Mouse (Mus musculus) kidney, embryonic 16.5 days (tissue): Measurements from ENCODE around the gene Plpp4. TPM values are rescaled to one million over a fixed set of nuclear protein-coding genes. Genes with fewer than 3 reads are reported as not detected.

Experiments
- ATAC-seq: fragments of 200-750 bp; cut with Nextera tagmentation; 2 replicates; pipeline ENCODE4 v1.8.0; 2017; ENCODE audit warnings: moderate TSS enrichment; ENCODE audit not compliant: low FRiP score, low TSS enrichment
- H3K27ac ChIP-seq: fragments of 300-500 bp; sonication (generic); 2 replicates; pipeline ENCODE4 v1.5.1; 2014; ENCODE audit warnings: low read length
- H3K27me3 ChIP-seq: fragments of 300-500 bp; sonication (generic); 2 replicates; pipeline ENCODE4 v1.6.1; 2014; ENCODE audit warnings: low read length, control low read depth, mixed read lengths; ENCODE audit not compliant: insufficient read depth
- H3K36me3 ChIP-seq: fragments of 300-500 bp; sonication (generic); 2 replicates; pipeline ENCODE4 v1.6.1; 2014; ENCODE audit warnings: low read length, control low read depth, mixed read lengths; ENCODE audit not compliant: insufficient read depth
- H3K4me1 ChIP-seq: fragments of 300-500 bp; sonication (generic); 2 replicates; pipeline ENCODE4 v1.6.1; 2014; ENCODE audit warnings: low read length, control low read depth, mixed read lengths; ENCODE audit not compliant: insufficient read depth
- H3K4me2 ChIP-seq: fragments of 300-500 bp; sonication (generic); replicated peaks from 2 replicates; pipeline ENCODE4 v1.6.1; 2014; ENCODE audit warnings: low read depth, low read length
- H3K4me3 ChIP-seq: fragments of 300-500 bp; sonication (generic); 2 replicates; pipeline ENCODE4 v1.5.1; 2014; ENCODE audit warnings: mild to moderate bottlenecking, low read length
- H3K9ac ChIP-seq: fragments of 300-500 bp; sonication (generic); replicated peaks from 2 replicates; pipeline ENCODE4 v1.6.1; 2014; ENCODE audit warnings: low read length
- H3K9me3 ChIP-seq: fragments of 300-500 bp; sonication (generic); 2 replicates; pipeline ENCODE4 v1.6.1; 2016; ENCODE audit warnings: low read length, control low read depth
- WGBS: fragments of 180-500 bp; shearing (Covaris S2); extraction: QIAGEN DNeasy Blood & Tissue Kit; methylation state at CpG from one replicate; pipeline ENCODE4 v1.1.7; 2014; 5-methylcytosine and 5-hydroxymethylcytosine counted together
- polyA plus RNA-seq: library from polyadenylated mRNA; unstranded; fragments of >200 nt; fragmentation: Nextera tagmentation; extraction: Ambion mirVana; gene quantifications from 2 replicates; pipeline ENCODE4 v1.2.1, GENCODE M21; 2015

Gene Plpp4
- polyA plus RNA-seq, 1 experiment from 2014 or later: 3.4 TPM

GRCm38 (mm10) chr7:129281966-129282365 lies 25.1 kb downstream of the Plpp4 start:
- Histone ChIP-seq H3K36me3 (no peaks in the 10 kb centered on the region), H3K27me3 (no peaks in the 10 kb centered on the region), H3K9ac (no peak overlapping the region), H3K4me2 (no peak overlapping the region), H3K4me3 (no peak overlapping the region), H3K4me1 (no peaks in the 10 kb centered on the region), H3K9me3 (no peaks in the 10 kb centered on the region), H3K27ac (no peak overlapping the region)
- no peak for ATAC-seq
- 90% methylated on average over 4 of the region's 4 CpGs for WGBS

DNA sequence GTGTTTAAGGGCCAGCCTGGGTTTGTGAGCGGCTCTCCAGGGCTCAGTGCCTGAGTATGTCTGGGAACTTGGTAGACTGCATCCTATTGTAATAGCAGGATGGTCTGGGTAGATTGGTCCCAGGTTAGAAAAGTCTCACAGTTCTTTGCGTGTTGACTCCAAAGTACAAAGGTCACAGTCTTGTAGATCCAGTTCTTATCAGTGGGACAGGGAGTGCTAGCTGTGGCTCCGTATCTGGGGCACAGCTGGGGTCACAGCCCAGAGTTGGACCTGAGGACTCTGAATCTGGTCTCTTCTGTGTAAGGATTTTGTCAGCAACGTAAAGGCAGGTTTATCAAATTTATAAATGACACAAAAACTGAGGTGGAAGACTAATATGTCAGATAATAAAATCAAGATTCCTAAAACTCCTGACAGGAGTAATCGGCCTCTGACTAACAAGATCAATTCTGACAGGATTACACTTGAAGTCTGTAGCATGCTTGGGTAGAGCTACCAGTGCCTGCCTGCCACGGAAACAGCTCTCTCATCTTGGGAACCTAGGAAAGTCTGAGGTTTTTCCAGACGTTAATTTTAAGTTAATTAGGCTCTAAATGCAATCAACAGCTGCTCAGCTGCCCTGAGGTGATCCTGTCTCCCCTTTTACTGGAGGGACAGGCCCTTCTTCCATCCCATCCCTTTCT lies 28.5 kb downstream of the Plpp4 start:
- Histone ChIP-seq H3K27ac (no peak overlapping the region), H3K27me3 (no peaks in the 10 kb centered on the region), H3K4me2 (no peak overlapping the region), H3K4me3 (no peak overlapping the region), H3K9me3 (no peaks in the 10 kb centered on the region), H3K36me3 (no peaks in the 10 kb centered on the region), H3K4me1 (no peaks in the 10 kb centered on the region), H3K9ac (no peak overlapping the region)
- no peak for ATAC-seq
- WGBS: 61% methylated on average over 7 of the region's 7 CpGs

- WGBS: 77% methylated on average over 1 of the region's 1 CpGs
- H3K4me3 ChIP-seq: no peak overlapping the region
- no peaks in the 10 kb centered on the region for H3K36me3 ChIP-seq
- no peak overlapping the region for H3K27ac ChIP-seq
- ATAC-seq: no peak
- H3K9ac ChIP-seq: no peak overlapping the region
- no peak overlapping the region for H3K4me2 ChIP-seq
- no peaks in the 10 kb centered on the region for H3K27me3 ChIP-seq
- no peaks in the 10 kb centered on the region for H3K4me1 ChIP-seq
- no peaks in the 10 kb centered on the region for H3K9me3 ChIP-seq
Measured at GRCm38 (mm10) chr7:129293211-129293610, 36.4 kb downstream of the Plpp4 start.

GRCm38 (mm10) chr7:129301622-129302021 lies 44.8 kb downstream of the Plpp4 start:
- Histone ChIP-seq H3K9ac (no peak overlapping the region), H3K27ac (no peak overlapping the region), H3K27me3 (no peaks in the 10 kb centered on the region), H3K4me1 (no peaks in the 10 kb centered on the region), H3K4me3 (no peak overlapping the region), H3K36me3 (no peaks in the 10 kb centered on the region), H3K9me3 (no peaks in the 10 kb centered on the region), H3K4me2 (no peak overlapping the region)
- WGBS: 88% methylated on average over 5 of the region's 5 CpGs
- ATAC-seq: no peak

- Histone ChIP-seq H3K36me3 (no peaks in the 10 kb centered on the region), H3K27me3 (no peaks in the 10 kb centered on the region), H3K4me3 (no peak overlapping the region), H3K4me2 (no peak overlapping the region), H3K9ac (no peak overlapping the region), H3K9me3 (no peaks in the 10 kb centered on the region), H3K4me1 (no peaks in the 10 kb centered on the region), H3K27ac (no peak overlapping the region)
- 30% methylated on average over 4 of the region's 4 CpGs for WGBS
- ATAC-seq: no peak
Measured at GRCm38 (mm10) chr7:129303356-129303755, 46.5 kb downstream of the Plpp4 start.

GRCm38 (mm10) chr7:129307042-129307825 lies 50.4 kb downstream of the Plpp4 start:
- H3K9me3 ChIP-seq: no peaks in the 10 kb centered on the region
- H3K27ac ChIP-seq: no peak overlapping the region
- H3K4me2 ChIP-seq: no peak overlapping the region
- H3K27me3 ChIP-seq: no peaks in the 10 kb centered on the region
- no peak overlapping the region for H3K4me3 ChIP-seq
- peak; percentile 59; the same call in 1 of the 2 replicates for ATAC-seq
- no peak overlapping the region for H3K9ac ChIP-seq
- no peaks in the 10 kb centered on the region for H3K36me3 ChIP-seq
- WGBS: 26% methylated on average over 13 of the region's 13 CpGs
- H3K4me1 ChIP-seq: no peaks in the 10 kb centered on the region

DNA sequence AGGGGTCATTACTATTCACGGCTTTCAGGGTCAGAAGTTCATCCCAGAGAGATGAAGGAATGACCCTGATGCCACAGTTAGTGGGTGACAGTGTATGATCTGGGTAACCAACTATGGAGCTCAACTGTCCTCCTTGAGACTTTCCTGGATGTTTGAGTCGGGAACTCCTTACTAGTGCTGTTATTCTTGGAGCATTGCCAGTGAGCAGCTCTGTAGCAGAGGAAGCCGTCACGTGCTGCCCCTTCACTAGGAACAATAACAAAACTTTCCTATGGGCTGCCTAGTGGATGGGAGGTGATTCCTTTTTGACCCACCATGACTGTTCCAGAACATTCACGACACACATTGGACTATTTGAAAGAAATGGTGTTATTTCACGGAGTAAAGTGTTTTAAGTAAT lies 51.8 kb downstream of the Plpp4 start:
- ATAC-seq: peak; percentile 83
- 29% methylated on average over 6 of the region's 6 CpGs for WGBS

DNA sequence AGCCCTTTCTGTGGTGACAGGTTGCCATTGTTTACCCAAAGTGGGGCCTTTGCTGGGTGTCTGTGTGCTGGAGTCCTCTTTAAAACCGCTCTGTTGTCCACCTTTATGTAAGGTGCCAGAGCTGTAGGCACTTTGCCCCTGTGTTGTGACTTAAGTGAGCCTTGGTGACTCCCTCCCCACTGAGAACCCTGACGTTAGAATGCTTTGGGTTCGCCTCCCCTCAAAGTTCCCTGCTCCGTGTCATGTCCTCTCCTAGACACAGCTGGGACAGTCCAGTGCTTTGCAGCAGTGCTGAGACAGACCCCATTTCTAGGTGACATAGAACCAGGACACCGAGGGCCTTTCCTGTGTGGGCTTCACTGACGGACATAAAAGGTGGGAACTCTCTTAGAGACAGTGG lies 55.7 kb downstream of the Plpp4 start:
- no peak overlapping the region for H3K27ac ChIP-seq
- H3K9me3 ChIP-seq: no peaks in the 10 kb centered on the region
- no peak overlapping the region for H3K9ac ChIP-seq
- H3K4me2 ChIP-seq: no peak overlapping the region
- no peak for ATAC-seq
- H3K4me3 ChIP-seq: no peak overlapping the region
- H3K36me3 ChIP-seq: no peaks in the 10 kb centered on the region
- H3K27me3 ChIP-seq: no peaks in the 10 kb centered on the region
- no peaks in the 10 kb centered on the region for H3K4me1 ChIP-seq
- WGBS: 60% methylated on average over 6 of the region's 6 CpGs

More for the DNA sequence above, 51.8 kb downstream of the Plpp4 start:
- Histone ChIP-seq H3K9ac (no peak overlapping the region), H3K36me3 (no peaks in the 10 kb centered on the region), H3K27me3 (no peaks in the 10 kb centered on the region), H3K27ac (no peak overlapping the region), H3K4me1 (no peaks in the 10 kb centered on the region), H3K4me2 (no peak overlapping the region), H3K4me3 (no peak overlapping the region), H3K9me3 (no peaks in the 10 kb centered on the region)

DNA sequence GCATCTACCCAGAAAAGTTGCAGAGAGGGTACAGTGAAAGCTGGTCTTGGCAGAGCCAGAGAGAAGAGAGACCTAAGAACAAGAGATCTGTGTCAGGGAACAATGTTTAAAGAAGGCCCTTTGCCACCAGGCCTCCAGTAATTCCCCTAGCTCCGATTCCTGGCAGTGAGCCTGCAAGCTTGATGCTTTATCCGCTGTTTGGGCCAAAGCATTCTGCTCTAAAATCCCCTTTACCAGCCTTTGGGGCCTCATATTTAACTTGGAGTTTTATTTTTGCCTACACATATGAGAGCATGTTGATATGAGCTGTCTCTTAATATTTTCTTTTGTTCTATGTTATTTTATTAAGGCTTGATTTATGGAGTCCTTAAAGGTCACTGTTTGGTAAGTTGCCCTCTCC lies 57.1 kb downstream of the Plpp4 start:
- WGBS: 70% methylated on average over 2 of the region's 2 CpGs
- Histone ChIP-seq H3K9ac (no peak overlapping the region), H3K4me2 (no peak overlapping the region), H3K4me1 (no peaks in the 10 kb centered on the region), H3K9me3 (no peaks in the 10 kb centered on the region), H3K27me3 (no peaks in the 10 kb centered on the region), H3K4me3 (no peak overlapping the region), H3K36me3 (no peaks in the 10 kb centered on the region), H3K27ac (no peak overlapping the region)
- no peak for ATAC-seq

- H3K9me3 ChIP-seq: no peaks in the 10 kb centered on the region
- no peaks in the 10 kb centered on the region for H3K27me3 ChIP-seq
- H3K4me2 ChIP-seq: no peak overlapping the region
- no peak overlapping the region for H3K4me3 ChIP-seq
- H3K36me3 ChIP-seq: no peaks in the 10 kb centered on the region
- H3K27ac ChIP-seq: no peak overlapping the region
- H3K4me1 ChIP-seq: no peaks in the 10 kb centered on the region
- H3K9ac ChIP-seq: no peak overlapping the region
- no peak for ATAC-seq
- 96% methylated on average over 3 of the region's 3 CpGs for WGBS
Measured at GRCm38 (mm10) chr7:129340096-129340495, 83.3 kb downstream of the Plpp4 start.
